Mouse (Mus musculus): ENCODE results near the gene Mid1.

DNA sequence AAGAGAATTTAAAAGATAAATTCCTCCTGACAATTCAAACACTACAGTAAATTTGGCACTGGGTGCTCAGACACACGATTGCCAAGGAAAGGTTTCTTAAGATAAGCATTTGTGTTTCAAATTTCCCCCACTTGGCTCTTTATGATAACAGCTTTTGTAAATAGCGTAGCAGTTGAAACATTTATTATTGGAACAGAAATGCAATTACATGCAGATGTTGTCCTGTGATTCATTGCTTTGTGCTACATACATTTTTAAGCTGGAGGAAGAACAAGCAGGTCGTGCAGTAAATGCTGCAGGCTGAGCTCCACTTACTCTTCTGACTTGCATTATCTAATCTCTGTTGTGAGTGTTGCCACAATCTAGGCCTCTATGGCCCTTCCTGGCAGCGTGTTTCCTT is 8.7 kb upstream of the Mid1 start:
- TF ChIP-seq GATA1 (IDR thresholded peaks at IDR 0.05; ENCODE audit: borderline replicate concordance, low read length) (no peak), FLI1 (IDR thresholded peaks at IDR 0.05; ENCODE audit: low read length) (no peak)
